Mouse (Mus musculus) hindbrain, postnatal 0 days (tissue): ENCODE results near the gene Tgif2. TPM values are rescaled to one million over a fixed set of nuclear protein-coding genes. Genes with fewer than 3 reads are reported as not detected.

Experiments used
- ATAC-seq: fragments of 200-750 bp; cut with Nextera tagmentation; 2 replicates; pipeline ENCODE4 v1.8.0; 2017; ENCODE audit warnings: mild to moderate bottlenecking, moderate TSS enrichment, moderate library complexity
- DNase-seq: peaks from one replicate; pipeline ENCODE4 v3.0.0-alpha.2; 2015; ENCODE audit warnings: low spot score
- H3K27ac ChIP-seq: fragments of 300-500 bp; sonication (generic); 2 replicates; pipeline ENCODE4 v1.5.1; 2014; ENCODE audit warnings: mild to moderate bottlenecking
- H3K27me3 ChIP-seq: fragments of 300-500 bp; sonication (generic); 2 replicates; pipeline ENCODE4 v1.6.1; 2014; ENCODE audit warnings: low read length, mixed read lengths; ENCODE audit not compliant: insufficient read depth
- H3K36me3 ChIP-seq: fragments of 300-500 bp; sonication (generic); 2 replicates; pipeline ENCODE4 v1.6.1; 2014; ENCODE audit warnings: low read length, mixed read lengths; ENCODE audit not compliant: insufficient read depth
- H3K4me1 ChIP-seq: fragments of 300-500 bp; sonication (generic); 2 replicates; pipeline ENCODE4 v1.6.1; 2014; ENCODE audit warnings: antibody characterized with exemption, low read length, mixed read lengths; ENCODE audit not compliant: insufficient read depth
- H3K4me2 ChIP-seq: fragments of 300-500 bp; sonication (generic); 2 replicates; pipeline ENCODE4 v1.6.1; 2014; ENCODE audit warnings: low read depth, mild to moderate bottlenecking, low read length, moderate library complexity, mixed read lengths
- H3K4me3 ChIP-seq: fragments of 300-500 bp; sonication (generic); 2 replicates; pipeline ENCODE4 v1.5.1; 2014; ENCODE audit warnings: low read length
- H3K9ac ChIP-seq: fragments of 300-500 bp; sonication (generic); replicated peaks from 2 replicates; pipeline ENCODE4 v1.6.1; 2014; ENCODE audit warnings: mild to moderate bottlenecking, low read length, moderate library complexity, mixed read lengths
- H3K9me3 ChIP-seq: fragments of 300-500 bp; sonication (generic); 2 replicates; pipeline ENCODE4 v1.6.1; 2016; ENCODE audit warnings: low read length, mixed read lengths
- CTCF ChIP-seq: IDR thresholded peaks from 2 replicates; pipeline ENCODE4 v1.5.1; 2016; ENCODE audit warnings: antibody characterized with exemption, control low read depth, low read depth
- WGBS: fragments of 180-500 bp; shearing (Covaris S2); extraction: QIAGEN DNeasy Blood & Tissue Kit; methylation state at CpG from one replicate; pipeline ENCODE4 v1.1.7; 2014; 5-methylcytosine and 5-hydroxymethylcytosine counted together
- polyA plus RNA-seq: library from polyadenylated mRNA; unstranded; fragments of >200 nt; fragmentation: Nextera tagmentation; extraction: Ambion mirVana; gene quantifications from 2 replicates; pipeline ENCODE4 v1.2.1, GENCODE M21; 2015
- total RNA-seq: library from RNA; depleted of rRNA; stranded (reverse); fragments of >200 nt; gene quantifications from 2 replicates; pipeline ENCODE4 v1.2.3, GENCODE M21; 2014

Tgif2 gene
- total and polyA plus RNA-seq, 2 experiments from 2014 or later: 14.4 to 18.2 TPM

- WGBS: under 1% methylated on average over 94 of the region's 98 CpGs
- ATAC-seq: peak; percentile 98
- peaks cover 9% of the 10 kb centered on the region; the same call in 1 of the 2 replicates for H3K4me1 ChIP-seq
Measured at GRCm38 (mm10) chr2:156862772-156863486, 23.1 kb downstream of the Tgif2 start, which contains the start of gene Rab5if. TSS of gene Rab5if (plus strand) at chr2:156863128.

GRCm38 (mm10) chr2:156863487-156864160 is 23.8 kb downstream of the Tgif2 start:
- Histone ChIP-seq H3K9me3 (no peaks in the 10 kb centered on the region), H3K9ac (peak overlapping the region; percentile 86), H3K4me2 (peak overlapping the region; percentile 83), H3K4me1 (peaks cover 9% of the 10 kb centered on the region; the same call in 1 of the 2 replicates), H3K27me3 (no peaks in the 10 kb centered on the region), H3K27ac (peak overlapping the region; percentile 81), H3K36me3 (peaks cover 6% of the 10 kb centered on the region), H3K4me3 (peak overlapping the region; percentile 69)
- ATAC-seq (no peak), DNase-seq (peak; percentile 25)
- no peak for TF ChIP-seq CTCF
- 3% methylated on average over 28 of the region's 28 CpGs for WGBS

More at GRCm38 (mm10) chr2:156862772-156863486, 23.1 kb downstream of the Tgif2 start, which contains the start of gene Rab5if:
- Histone ChIP-seq H3K4me2 (peak within 1 kb of the TSS; percentile 89), H3K36me3 (peaks cover 3% of the 10 kb centered on the region; the same call in 1 of the 2 replicates), H3K4me3 (peak within 1 kb of the TSS; percentile 69), H3K9me3 (no peaks in the 10 kb centered on the region), H3K27me3 (no peaks in the 10 kb centered on the region), H3K27ac (peak within 1 kb of the TSS; percentile 81), H3K9ac (peak within 1 kb of the TSS; percentile 86)
- peak; percentile 99 for DNase-seq
- TF ChIP-seq CTCF: peak; percentile 77

- Histone ChIP-seq H3K27me3 (no peaks in the 10 kb centered on the region), H3K4me2 (peak overlapping the region; percentile 83), H3K9ac (no peak overlapping the region), H3K4me1 (peaks cover 9% of the 10 kb centered on the region; the same call in 1 of the 2 replicates), H3K36me3 (peaks cover 11% of the 10 kb centered on the region), H3K9me3 (no peaks in the 10 kb centered on the region), H3K27ac (no peak overlapping the region), H3K4me3 (peak overlapping the region; percentile 69)
- DNase-seq (no peak), ATAC-seq (no peak)
- WGBS: 60% methylated on average over 3 of the region's 3 CpGs
- no peak for TF ChIP-seq CTCF
Measured at GRCm38 (mm10) chr2:156864481-156864880, 24.7 kb downstream of the Tgif2 start.

- no peak overlapping the region for H3K4me3 ChIP-seq
- TF ChIP-seq CTCF: no peak
- H3K27me3 ChIP-seq: no peaks in the 10 kb centered on the region
- DNase-seq (peak; percentile 19), ATAC-seq (peak; percentile 44; the same call in 1 of the 2 replicates)
- H3K4me2 ChIP-seq: no peak overlapping the region
- peaks cover 26% of the 10 kb centered on the region for H3K36me3 ChIP-seq
- H3K4me1 ChIP-seq: peaks cover 3% of the 10 kb centered on the region; the same call in 1 of the 2 replicates
- no peaks in the 10 kb centered on the region for H3K9me3 ChIP-seq
- no peak overlapping the region for H3K9ac ChIP-seq
- 62% methylated on average over 8 of the region's 8 CpGs for WGBS
- peak overlapping the region; percentile 46; the same call in 1 of the 2 replicates for H3K27ac ChIP-seq
Measured at GRCm38 (mm10) chr2:156868994-156869393, 29.2 kb downstream of the Tgif2 start.

GRCm38 (mm10) chr2:156869554-156869953 is 29.7 kb downstream of the Tgif2 start:
- no peak overlapping the region for H3K9ac ChIP-seq
- DNase-seq: no peak
- WGBS: 75% methylated on average over 7 of the region's 7 CpGs
- H3K4me2 ChIP-seq: no peak overlapping the region
- TF ChIP-seq CTCF: no peak
- no peaks in the 10 kb centered on the region for H3K9me3 ChIP-seq
- no peaks in the 10 kb centered on the region for H3K4me1 ChIP-seq
- no peaks in the 10 kb centered on the region for H3K27me3 ChIP-seq
- no peak for ATAC-seq
- peak overlapping the region; percentile 46; the same call in 1 of the 2 replicates for H3K27ac ChIP-seq
- no peak overlapping the region for H3K4me3 ChIP-seq
- H3K36me3 ChIP-seq: peaks cover 29% of the 10 kb centered on the region

GRCm38 (mm10) chr2:156870519-156870918 is 30.7 kb downstream of the Tgif2 start:
- DNase-seq (no peak), ATAC-seq (no peak)
- H3K4me1 ChIP-seq: no peaks in the 10 kb centered on the region
- H3K36me3 ChIP-seq: peaks cover 33% of the 10 kb centered on the region
- H3K4me2 ChIP-seq: no peak overlapping the region
- no peak overlapping the region for H3K27ac ChIP-seq
- WGBS: 40% methylated on average over 6 of the region's 6 CpGs
- H3K9me3 ChIP-seq: no peaks in the 10 kb centered on the region
- no peak overlapping the region for H3K4me3 ChIP-seq
- TF ChIP-seq CTCF: no peak
- H3K9ac ChIP-seq: no peak overlapping the region
- H3K27me3 ChIP-seq: no peaks in the 10 kb centered on the region
